Mouse (Mus musculus): ENCODE results near the gene Tpp1.
"Not testable (repeated sequence)": the region's sequence is repeated elsewhere in the genome, so short reads cannot be mapped to it uniquely, and the experiment has no call there.

Gene Tpp1

DNA sequence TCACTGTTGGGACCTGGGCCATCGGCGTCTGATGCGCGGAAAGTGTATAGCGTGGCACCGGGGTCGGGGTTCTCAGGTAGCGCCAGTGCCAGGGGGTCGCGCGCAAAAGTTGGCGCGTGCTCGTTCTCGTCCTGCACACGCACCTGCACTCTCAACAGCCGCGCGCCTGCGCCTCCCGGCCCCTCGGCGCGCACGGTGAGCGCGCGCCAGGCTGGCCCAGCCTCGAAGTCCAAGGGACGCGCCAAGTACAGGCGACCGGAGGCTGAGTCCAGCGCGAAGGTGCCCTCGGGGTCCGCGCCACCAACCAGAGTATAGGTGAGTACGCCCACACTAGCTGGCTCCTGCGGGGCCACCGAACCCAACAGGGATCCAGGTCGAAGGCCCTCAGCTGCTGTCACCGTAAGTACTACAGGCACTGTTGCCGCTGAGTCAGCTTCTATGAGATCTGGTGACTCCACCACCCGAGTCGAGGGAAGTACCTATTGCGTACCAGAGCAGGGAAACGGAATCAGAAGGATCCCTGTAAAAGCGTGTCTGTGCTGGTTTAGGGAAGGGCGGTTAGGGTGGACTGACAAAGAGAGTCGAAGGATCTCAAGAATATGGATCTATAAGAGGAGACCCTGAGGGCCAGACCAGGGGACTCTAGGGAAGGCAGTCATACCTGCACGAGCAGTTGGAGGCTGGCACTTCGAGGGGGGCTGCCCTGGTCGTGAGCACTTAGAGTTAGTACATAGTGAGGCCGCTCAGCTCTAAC lies 10.7 kb upstream of the Tpp1 start:
- in situ Hi-C loops (cut with MboI, MseI), result no loop called here

DNA sequence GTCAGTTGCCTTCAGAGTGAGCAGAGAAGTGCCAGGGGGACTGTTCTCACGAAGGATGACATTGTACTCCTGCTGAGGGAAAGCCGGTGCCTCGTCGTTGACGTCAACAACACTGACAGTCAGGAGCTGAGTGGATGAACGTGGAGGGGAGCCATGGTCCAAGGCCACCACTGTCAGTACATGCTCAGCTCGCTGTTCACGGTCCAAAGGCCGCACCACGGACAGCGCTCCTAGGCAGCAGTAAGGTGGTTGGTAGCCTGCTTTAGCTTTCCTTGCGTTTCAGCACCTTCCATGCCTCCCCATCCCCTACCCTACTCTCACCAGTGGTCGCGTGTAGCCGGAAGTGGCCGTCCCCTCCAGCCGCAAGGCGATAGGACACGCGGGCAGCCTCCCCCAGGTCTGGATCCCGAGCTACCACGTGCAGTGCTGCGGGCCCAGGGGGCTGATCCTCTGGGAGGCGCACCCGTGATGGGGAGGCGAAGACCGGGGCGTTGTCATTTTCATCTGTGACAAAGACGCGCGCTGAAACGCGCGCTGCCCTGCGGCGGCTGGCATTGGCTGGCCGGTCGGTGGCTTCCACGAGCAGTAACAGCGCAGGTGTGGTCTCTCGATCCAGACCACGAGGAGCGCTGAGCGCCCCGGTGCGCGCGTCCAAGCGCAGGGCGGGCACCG lies 9.9 kb upstream of the Tpp1 start:
- in situ Hi-C loops (cut with MboI, MseI), result no loop called here

DNA sequence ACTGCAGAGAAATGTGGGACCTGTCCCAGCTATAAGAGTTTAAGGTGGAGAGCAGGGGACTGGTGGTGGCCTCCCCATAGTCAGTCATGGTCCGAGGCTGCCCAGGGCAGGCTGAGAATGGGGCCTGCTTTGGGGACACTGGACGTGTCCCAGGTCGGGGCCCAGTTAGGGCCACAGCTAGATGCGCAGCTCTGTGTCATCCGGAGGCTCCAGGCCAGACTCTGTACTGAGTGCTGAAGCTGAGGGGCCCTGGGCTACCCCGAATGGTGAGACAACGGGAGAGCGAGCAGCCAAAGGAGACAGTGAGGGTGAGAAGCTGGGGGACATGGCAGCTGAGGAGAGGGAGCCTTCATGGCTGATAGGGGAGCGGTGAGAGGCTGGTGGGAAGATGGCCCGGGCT lies 1.2 kb upstream of the Tpp1 start:
- in situ Hi-C loops (cut with MboI, MseI), result no loop called here

DNA sequence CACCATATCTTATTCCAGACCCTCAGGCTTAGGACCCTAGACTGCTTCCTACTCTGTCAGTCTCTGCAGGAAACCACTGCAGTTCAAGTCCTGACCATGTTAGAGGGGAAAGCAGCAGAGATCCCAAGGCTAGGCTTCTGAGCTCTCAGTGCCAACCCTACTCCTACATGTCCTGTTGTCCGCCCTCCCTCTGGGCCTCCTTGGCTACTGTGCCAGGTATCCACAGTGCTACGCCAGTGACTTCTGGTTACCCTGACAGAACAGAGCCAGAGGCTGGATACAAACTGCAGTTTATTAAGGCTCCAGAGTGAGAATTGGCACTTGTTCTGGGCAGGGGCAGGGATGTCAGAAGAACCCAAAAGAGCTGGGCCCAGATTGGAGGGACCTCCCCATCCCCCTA lies 681 bp upstream of the Tpp1 start:
- in situ Hi-C loops (cut with MboI, MseI), result no loop called here

DNA sequence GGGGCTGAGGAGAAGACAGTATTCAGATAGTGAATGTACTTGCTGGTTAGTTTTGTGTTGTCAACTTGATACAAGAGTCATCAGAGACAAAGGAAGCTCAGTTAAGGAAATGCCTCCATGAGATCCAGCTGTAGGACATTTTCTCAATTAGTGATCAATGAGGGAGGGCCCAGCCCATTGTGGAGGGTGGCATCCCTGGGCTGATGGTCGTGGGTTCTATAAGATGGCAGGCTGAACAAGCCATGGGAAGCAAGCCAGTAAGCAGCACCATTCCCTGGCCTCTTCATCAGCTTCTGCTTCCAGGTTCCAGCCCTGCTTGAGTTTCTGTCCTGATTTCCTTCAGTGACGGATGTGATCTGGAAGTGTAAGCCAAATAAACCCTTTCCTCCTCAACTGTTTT lies 4.3 kb downstream of the Tpp1 start:
- in situ Hi-C loops (cut with MboI, MseI), result loop anchor here (5.0 kb wide), 1 partner anchor 65 kb away; the partner anchor contains the start of gene Mrpl17

DNA sequence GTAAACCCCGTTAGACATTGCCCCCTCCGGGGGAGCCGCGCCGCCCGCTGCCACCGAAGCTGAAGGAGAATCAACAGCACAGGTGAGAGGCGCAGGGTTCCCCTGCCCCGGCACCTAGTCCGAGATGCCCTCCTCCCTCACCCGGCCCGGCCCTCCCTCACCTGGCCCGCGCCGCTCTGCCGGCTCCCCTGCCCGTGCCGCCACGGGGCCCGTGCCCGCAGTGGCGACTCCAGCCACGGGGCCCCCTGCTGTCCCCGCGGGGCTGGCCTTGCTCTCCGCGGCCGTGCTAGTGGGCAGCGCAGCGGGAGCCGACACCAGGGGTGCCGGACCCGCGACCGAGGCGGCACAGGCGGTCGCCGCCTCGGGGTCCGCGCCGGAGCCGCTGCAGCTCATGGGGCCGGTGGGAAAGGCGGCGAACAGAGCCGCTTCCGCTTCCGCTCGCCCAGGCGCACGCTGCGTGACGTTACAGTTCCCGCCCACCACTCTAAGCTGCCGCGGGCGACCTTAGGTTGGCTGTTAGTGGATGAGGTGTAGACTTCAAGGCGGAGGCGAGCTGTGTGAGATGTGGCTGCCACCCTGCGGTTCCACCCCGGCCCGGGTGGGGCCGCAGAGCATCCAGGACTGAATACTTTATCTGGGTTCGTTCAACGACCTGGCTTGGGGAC lies 8.0 kb downstream of the Tpp1 start, which contains the start of gene Taf10:
TSS of gene Taf10 (minus strand) at position 436 of the 665 bp plus-strand sequence.
- in situ Hi-C loops (cut with MboI, MseI), result no loop called here

DNA sequence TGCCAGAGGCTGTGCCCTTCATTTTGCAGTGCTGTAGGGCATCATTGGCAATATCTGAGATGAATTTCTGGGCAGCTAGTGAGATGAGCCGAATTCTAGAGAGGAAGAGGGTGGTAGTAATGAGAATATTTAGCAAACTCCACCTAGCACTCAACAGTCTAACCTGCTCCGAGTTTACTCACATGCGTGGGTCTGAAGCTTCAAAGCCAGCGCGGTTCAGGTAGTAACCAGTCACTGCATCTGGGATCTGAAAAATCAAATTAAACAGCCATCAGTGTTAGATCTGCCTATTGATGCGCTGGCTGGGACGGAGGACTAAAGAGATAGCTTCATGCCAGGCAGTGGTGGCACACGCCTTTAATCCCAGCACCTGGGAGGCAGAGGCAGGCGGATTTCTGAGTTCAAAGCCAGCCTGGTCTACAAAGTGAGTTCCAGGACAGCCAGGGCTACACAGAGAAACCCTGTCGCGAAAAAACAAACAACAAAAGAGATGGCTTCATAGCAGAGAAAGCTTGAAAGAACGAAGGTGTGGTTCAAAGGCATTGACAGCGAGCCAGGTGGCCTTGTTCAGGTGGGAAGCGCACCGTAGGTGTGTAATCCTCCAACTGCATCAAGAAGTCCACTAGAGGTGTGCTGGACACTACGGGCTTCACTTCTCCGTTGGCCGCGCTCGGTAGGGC lies 8.6 kb downstream of the Tpp1 start:
- in situ Hi-C loops (cut with MboI, MseI), result not testable (repeated sequence)

DNA sequence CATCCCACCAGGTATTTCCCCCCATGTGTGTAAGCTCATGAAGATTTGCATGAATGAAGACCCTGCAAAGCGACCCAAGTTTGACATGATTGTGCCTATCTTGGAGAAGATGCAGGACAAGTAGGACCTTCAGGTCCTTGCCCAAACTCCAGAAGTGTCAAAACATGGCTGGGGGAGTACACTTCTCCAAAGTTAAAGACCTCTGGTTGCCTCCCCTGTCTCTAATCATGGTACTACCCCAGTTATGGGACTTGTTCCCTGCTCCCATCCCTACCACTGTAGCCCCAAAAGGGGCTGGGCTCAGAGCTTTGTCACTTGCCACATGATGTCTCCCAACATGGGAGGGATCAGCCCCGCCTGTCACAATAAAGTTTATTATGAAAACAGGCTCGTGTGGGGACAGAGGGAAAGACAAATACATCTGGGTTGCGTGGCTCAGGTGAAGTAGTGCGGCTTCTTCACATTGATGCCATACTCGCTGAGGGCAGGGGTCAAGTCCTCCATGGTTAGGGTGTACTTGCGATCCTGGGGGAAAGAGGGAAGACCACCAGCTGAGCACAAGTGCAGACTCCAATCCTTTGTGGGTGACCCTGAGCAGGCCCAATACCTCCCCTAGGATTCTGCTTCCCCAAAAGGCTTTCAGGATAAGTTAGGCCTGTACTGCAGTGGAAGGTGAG lies 9.4 kb downstream of the Tpp1 start:
- in situ Hi-C loops (cut with MboI, MseI), result not testable (repeated sequence)

DNA sequence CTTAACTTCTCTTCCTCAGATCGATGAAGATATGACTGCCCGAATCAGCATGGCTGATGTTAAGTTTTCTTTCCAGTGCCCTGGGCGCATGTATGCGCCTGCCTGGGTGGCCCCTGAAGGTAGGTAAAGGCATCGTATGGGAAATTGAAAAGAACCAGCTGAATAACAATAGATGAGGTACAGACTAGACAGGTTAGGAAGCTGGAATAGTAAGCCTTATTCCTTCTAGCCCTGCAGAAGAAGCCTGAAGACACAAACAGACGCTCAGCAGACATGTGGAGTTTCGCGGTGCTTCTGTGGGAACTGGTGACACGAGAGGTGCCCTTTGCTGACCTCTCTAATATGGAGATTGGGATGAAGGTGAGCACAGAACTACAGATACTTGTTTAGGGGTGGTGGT lies 10.1 kb downstream of the Tpp1 start:
- in situ Hi-C loops (cut with MboI, MseI), result no loop called here

DNA sequence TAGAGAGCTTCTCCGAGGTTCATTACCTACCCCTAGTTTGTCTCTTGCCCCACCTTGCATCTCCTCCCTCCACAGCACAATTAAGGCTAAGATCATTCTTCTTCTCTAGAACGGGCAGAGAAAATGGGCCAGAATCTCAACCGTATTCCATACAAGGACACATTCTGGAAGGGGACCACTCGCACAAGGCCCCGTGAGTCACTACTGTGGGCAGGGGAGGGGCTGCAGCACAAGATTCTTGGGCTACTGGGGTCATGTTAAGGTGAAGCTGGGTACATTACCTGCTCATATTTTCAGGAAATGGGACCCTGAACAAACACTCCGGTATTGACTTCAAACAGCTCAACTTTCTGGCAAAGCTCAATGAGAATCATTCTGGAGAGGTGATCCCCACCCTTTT lies 11.2 kb downstream of the Tpp1 start:
- in situ Hi-C loops (cut with MboI, MseI), result no loop called here

DNA sequence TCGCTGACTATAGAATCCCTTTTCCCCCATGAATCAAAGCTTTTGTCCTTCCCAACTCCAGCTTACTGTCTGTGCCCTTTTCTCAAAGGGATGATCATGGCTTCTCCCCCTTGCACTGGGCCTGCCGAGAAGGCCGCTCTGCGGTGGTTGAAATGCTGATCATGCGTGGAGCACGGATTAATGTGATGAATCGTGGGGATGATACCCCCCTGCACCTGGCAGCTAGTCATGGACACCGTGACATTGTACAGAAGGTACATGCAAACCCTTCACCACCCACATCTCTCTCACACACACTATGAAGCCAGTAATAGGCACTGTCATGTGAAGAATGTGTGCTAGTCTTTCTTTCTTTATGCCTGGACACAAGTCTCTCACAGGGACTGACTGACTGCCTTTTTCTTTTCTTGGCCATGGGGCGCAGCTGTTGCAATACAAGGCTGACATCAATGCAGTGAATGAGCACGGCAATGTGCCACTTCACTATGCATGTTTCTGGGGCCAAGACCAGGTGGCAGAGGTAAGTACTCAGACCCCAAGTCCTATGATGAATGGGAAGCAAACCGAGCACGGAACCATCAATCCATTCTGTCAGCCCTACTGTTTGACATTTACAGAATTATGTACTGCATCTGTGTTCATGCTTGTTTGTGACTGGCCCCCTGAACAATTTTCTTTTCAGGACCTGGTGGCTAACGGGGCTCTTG lies 11.8 kb downstream of the Tpp1 start:
- in situ Hi-C loops (cut with MboI, MseI), result no loop called here

DNA sequence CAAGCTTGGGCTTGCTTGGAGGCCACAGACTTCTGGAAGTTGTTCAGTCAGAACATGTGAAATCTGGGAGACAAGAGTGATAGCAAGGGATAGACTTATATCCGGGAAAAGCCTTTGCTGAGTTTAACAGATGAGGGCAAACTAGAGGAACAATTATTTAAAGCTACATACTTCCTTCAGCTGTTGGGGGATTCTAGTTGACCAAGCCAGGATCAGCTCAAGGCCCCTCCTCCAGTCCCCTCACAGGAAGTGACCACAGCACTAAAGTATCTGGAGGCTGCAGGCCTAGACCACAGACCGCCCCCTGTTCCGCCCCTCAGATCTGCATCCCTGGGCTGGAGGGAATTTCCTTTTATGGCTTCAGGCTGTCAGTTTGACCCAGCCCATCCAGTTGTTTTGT lies 13.1 kb downstream of the Tpp1 start:
- in situ Hi-C loops (cut with MboI, MseI), result loop anchor here (5.0 kb wide), 2 partner anchors 87 to 337 kb away; partner anchors contain the start of genes Cnga4, Dnhd1 and Fam160a2

DNA sequence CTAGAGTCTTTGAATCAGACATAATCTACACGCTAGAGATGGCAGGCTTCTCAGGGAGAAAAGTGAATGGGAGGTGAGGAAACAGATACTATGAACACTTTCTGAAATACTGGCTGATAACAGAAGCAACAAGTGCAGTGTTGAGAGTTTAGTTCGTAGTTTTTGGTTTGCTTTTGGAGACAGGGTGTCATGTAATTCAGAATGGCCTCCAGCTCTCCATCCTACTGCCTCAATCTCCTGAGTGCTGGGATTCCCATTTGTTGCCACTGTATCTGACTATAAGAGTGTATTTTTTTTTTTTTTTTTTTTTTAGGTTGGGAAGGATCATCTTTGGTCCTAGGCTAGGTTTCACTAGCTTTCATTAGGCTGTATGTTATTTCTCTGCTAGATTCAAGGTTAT lies 13.7 kb downstream of the Tpp1 start:
- in situ Hi-C loops (cut with MboI, MseI), result loop anchor here (5.0 kb wide), 2 partner anchors 86 to 336 kb away; partner anchors contain the start of genes Cnga4, Dnhd1 and Fam160a2

DNA sequence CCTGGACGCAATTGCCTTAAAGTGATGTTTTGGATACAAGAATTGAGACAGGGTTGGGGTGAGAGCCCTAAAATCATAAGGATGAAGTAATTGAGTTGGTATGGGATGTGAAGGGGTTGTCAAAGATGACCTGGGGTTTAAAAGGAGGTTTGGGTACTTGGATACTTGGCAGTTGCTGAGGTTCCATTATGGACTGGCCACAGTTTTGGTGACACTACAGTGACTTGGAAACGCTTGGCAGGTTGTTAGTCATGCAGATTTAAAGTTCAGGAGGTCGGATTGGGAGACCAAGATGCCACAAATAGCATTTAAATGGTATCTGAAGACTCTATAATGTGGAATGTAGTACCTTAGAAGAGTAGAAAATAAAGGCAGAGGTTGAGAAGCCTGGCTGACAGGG lies 14.4 kb downstream of the Tpp1 start:
- in situ Hi-C loops (cut with MboI, MseI), result loop anchor here (5.0 kb wide), 2 partner anchors 85 to 335 kb away; partner anchors contain the start of genes Cnga4, Dnhd1 and Fam160a2

DNA sequence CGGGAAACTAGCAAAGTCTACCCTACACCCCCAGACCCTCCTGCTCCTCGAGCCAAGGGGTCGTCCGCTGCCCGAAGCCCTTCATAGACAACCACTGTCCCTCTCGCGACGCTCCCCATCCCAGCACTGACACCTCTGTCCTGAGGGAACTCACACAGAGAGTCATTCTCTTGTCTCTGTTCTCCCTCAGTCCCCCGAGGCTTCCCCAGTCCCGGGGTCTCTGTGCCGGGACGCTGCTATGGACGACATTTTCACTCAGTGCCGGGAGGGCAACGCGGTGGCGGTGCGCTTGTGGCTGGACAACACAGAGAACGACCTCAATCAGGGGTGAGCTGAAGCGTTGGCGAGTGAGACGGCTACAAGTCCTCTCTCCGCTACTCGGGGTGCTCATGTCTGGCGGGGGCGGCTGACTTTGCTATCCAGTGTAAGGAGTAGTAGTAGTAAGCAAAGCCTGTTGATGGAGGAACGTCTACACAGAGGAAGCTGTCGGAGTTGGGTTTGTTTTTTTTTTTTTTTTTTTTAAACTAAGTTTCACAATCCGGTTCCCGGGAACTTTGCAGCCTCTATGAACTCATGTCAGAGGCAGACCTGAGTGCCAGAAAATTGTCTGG lies 15.0 kb downstream of the Tpp1 start, which contains the start of gene Rrp8:
TSS of gene Rrp8 (minus strand) at position 475 of the 611 bp plus-strand sequence.
- in situ Hi-C loops (cut with MboI, MseI), result loop anchor here (5.0 kb wide), 2 partner anchors 85 to 335 kb away; partner anchors contain the start of genes Cnga4, Dnhd1 and Fam160a2

DNA sequence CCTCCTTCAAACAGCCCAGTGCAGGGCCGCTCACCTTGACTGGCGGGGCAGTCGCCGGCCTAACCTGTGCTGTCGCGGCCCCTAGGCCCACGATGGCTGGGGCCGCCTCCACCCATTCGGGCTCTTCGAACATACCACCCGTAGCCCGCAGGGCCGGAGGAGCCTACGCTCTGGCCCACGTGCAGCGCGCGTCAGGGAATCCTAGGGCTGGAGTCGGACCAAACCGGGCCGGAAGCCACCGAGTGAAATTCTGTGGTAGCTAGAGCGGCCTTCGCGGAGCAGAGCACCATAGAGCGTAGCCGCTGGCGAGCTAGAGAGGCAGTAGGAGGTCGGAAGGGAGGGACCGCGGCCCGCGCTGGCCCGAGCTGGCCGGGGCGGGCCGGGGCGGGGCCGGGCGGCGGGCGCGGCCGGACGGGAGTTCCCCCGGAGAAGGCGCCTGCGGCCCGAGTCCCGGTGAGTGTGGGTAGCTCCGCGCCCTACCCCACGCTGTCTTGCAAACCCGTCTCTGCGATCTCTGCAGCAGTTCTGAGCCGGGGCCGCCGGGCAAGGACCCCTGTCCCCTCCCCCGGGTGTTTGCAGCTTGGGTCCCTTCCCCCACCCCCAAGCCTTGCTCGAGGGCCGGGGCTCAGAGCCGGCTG lies 15.7 kb downstream of the Tpp1 start, which contains the start of gene Ilk:
TSS of gene Ilk (plus strand) at position 329 of the 638 bp plus-strand sequence.
- in situ Hi-C loops (cut with MboI, MseI), result loop anchor here (5.0 kb wide), 2 partner anchors 84 to 334 kb away; partner anchors contain the start of genes Cnga4, Dnhd1 and Fam160a2

DNA sequence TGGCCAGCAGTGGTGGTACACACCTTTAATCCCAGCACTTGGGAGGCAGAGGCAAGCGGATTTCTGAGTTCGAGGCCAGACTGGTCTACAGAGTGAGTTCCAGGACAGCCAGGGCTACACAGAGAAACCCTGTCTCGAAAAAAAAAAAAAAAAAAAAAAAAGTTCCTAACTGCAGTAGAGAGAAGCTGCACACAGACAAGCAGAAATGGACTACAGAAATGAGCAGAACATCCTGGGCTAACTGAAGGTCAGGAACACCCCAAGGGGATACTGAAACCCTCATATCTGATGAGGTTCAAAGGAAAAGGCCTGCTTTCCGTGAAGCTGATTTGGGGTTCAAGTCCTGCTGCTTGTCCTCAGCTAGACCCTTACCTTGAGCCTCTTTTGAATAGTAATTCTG lies 16.6 kb downstream of the Tpp1 start:
- in situ Hi-C loops (cut with MboI, MseI), result loop anchor here (5.0 kb wide), 2 partner anchors 83 to 333 kb away; partner anchors contain the start of genes Cnga4, Dnhd1 and Fam160a2

DNA sequence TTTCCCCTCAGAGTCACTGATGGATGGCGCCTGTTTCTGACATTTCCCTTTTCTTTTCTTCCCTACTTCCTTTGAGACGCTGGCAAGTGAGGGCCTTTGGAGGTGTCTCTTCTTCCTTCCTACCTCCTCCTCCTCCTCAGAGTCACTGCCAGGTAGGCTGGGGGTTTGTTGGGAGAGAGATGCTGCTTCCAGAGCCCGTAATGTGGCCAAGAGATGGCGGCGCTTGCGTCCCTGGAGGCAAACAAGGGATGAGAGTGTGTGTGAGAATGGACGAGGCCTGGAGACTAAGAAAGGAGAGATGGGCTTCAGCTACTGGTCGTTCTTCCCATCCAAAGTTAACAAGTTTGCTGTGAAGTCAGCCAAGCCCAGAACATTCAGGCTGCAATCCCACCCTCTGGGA lies 17.2 kb downstream of the Tpp1 start:
- in situ Hi-C loops (cut with MboI, MseI), result loop anchor here (5.0 kb wide), 2 partner anchors 83 to 333 kb away; partner anchors contain the start of genes Cnga4, Dnhd1 and Fam160a2

DNA sequence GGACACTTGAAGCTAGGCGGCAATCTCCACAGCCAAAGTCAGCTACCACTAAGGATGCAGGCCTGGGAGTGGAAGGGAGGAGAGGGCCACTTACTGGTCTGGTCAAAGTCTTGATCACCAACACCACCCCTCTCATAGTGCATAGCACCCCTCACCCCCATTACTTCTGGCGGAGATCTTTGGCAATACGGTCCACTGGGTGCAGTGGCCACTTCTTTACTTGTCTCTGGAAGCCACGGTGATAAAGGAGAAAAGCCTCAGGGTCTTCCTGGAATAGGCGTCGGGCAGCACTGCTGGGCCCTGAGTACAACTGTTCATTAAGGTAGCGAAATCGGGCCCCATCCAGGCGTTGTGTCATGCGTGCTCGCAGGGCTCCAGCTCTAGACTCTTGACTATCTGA lies 18.2 kb downstream of the Tpp1 start:
- in situ Hi-C loops (cut with MboI, MseI), result no loop called here
